Mouse (Mus musculus) urinary bladder, postnatal 10 days (tissue): Measurements from ENCODE around the gene Rap1gap2.

Experiments
- DNase-seq: peaks from one replicate; pipeline ENCODE4 v3.0.0; 2022; ENCODE audit warnings: low spot score

The Rap1gap2 gene

GRCm38 (mm10) chr11:74574768-74575434 lies 35.8 kb downstream of the Rap1gap2 start:
- no peak for DNase-seq

- no peak for DNase-seq
Observed at GRCm38 (mm10) chr11:74572459-74573061, 38.2 kb downstream of the Rap1gap2 start.

GRCm38 (mm10) chr11:74569735-74570134 lies 41.0 kb downstream of the Rap1gap2 start:
- no peak for DNase-seq

- DNase-seq = no peak
Observed at GRCm38 (mm10) chr11:74568463-74568862, 42.3 kb downstream of the Rap1gap2 start.

- DNase-seq = no peak
Observed at GRCm38 (mm10) chr11:74568004-74568403, 42.7 kb downstream of the Rap1gap2 start.

GRCm38 (mm10) chr11:74566326-74566874 lies 44.3 kb downstream of the Rap1gap2 start:
- DNase-seq = no peak

GRCm38 (mm10) chr11:74561392-74561791 lies 49.3 kb downstream of the Rap1gap2 start:
- DNase-seq = no peak

GRCm38 (mm10) chr11:74560600-74561227 lies 50.0 kb downstream of the Rap1gap2 start:
- DNase-seq = no peak

GRCm38 (mm10) chr11:74559793-74560433 lies 50.8 kb downstream of the Rap1gap2 start:
- DNase-seq = no peak

GRCm38 (mm10) chr11:74558933-74559332 lies 51.8 kb downstream of the Rap1gap2 start:
- DNase-seq = no peak

- no peak for DNase-seq
Observed at GRCm38 (mm10) chr11:74557456-74558230, 53.1 kb downstream of the Rap1gap2 start.

- no peak for DNase-seq
Observed at GRCm38 (mm10) chr11:74555716-74556374, 54.9 kb downstream of the Rap1gap2 start.

- DNase-seq = no peak
Observed at GRCm38 (mm10) chr11:74554683-74555341, 55.9 kb downstream of the Rap1gap2 start.

GRCm38 (mm10) chr11:74551568-74551967 lies 59.1 kb downstream of the Rap1gap2 start:
- DNase-seq = no peak

GRCm38 (mm10) chr11:74550615-74551102 lies 60.1 kb downstream of the Rap1gap2 start:
- DNase-seq = no peak

- no peak for DNase-seq
Observed at GRCm38 (mm10) chr11:74548781-74549382, 61.8 kb downstream of the Rap1gap2 start.

GRCm38 (mm10) chr11:74546933-74547694 lies 63.6 kb downstream of the Rap1gap2 start:
- no peak for DNase-seq

- DNase-seq = no peak
Observed at GRCm38 (mm10) chr11:74546165-74546564, 64.5 kb downstream of the Rap1gap2 start.

GRCm38 (mm10) chr11:74545560-74545959 lies 65.2 kb downstream of the Rap1gap2 start:
- DNase-seq = no peak
